Mouse (Mus musculus) spleen, adult 10 weeks (tissue): ENCODE data around the gene Trpm6. TPM values are rescaled to one million over a fixed set of nuclear protein-coding genes. Genes with fewer than 3 reads are reported as not detected.

ENCODE experiments used
- polyA plus RNA-seq: library from polyadenylated mRNA; stranded (reverse); fragments of 350-450 nt; fragmentation: Illumina TruSeq; extraction: RNeasy Lipid Tissue Mini Kit (QIAGEN cat#74804); gene quantifications from one replicate; pipeline ENCODE4 v1.2.3, GENCODE M21; 2015; ENCODE audit warnings: low replicate concordance; ENCODE audit not compliant: insufficient read depth

Gene Trpm6
- polyA plus RNA-seq, result 0.33 TPM

GRCm38 (mm10) chr19:18749598-18750339 lies at the start of gene Trpm6:
Gene Trpm6, plus strand, starts transcription at chr19:18749983.

GRCm38 (mm10) chr19:18712866-18713300 lies 36.9 kb upstream of the Trpm6 start, which contains the start of gene D030056L22Rik:
Gene D030056L22Rik, plus strand, starts transcription at chr19:18713193.

Other genes starting within 250 kb of the Trpm6 start
- 150 TPM for gene Ostf1, start 118.2 kb upstream of the Trpm6 start, polyA plus RNA-seq
- 15.0 TPM for gene Nmrk1, start 118.0 kb upstream of the Trpm6 start, polyA plus RNA-seq
- 26.2 TPM for gene Carnmt1, start 79.2 kb upstream of the Trpm6 start, polyA plus RNA-seq
- 33.3 TPM for gene D030056L22Rik, start 36.8 kb upstream of the Trpm6 start, polyA plus RNA-seq